Mouse (Mus musculus) hindbrain, postnatal 0 days (tissue): Measurements from ENCODE around the gene Rpl27. TPM values are rescaled to one million over a fixed set of nuclear protein-coding genes. Genes with fewer than 3 reads are reported as not detected.
"Not testable (repeated sequence)": the region's sequence is repeated elsewhere in the genome, so short reads cannot be mapped to it uniquely, and the experiment has no call there.

Experiments
- ATAC-seq: fragments of 200-750 bp; cut with Nextera tagmentation; 2 replicates; pipeline ENCODE4 v1.8.0; 2017; ENCODE audit warnings: mild to moderate bottlenecking, moderate TSS enrichment, moderate library complexity
- DNase-seq: peaks from one replicate; pipeline ENCODE4 v3.0.0-alpha.2; 2015; ENCODE audit warnings: low spot score
- H3K27ac ChIP-seq: fragments of 300-500 bp; sonication (generic); 2 replicates; pipeline ENCODE4 v1.5.1; 2014; ENCODE audit warnings: mild to moderate bottlenecking
- H3K27me3 ChIP-seq: fragments of 300-500 bp; sonication (generic); 2 replicates; pipeline ENCODE4 v1.6.1; 2014; ENCODE audit warnings: low read length, mixed read lengths; ENCODE audit not compliant: insufficient read depth
- H3K36me3 ChIP-seq: fragments of 300-500 bp; sonication (generic); 2 replicates; pipeline ENCODE4 v1.6.1; 2014; ENCODE audit warnings: low read length, mixed read lengths; ENCODE audit not compliant: insufficient read depth
- H3K4me1 ChIP-seq: fragments of 300-500 bp; sonication (generic); 2 replicates; pipeline ENCODE4 v1.6.1; 2014; ENCODE audit warnings: antibody characterized with exemption, low read length, mixed read lengths; ENCODE audit not compliant: insufficient read depth
- H3K4me2 ChIP-seq: fragments of 300-500 bp; sonication (generic); 2 replicates; pipeline ENCODE4 v1.6.1; 2014; ENCODE audit warnings: low read depth, mild to moderate bottlenecking, low read length, moderate library complexity, mixed read lengths
- H3K4me3 ChIP-seq: fragments of 300-500 bp; sonication (generic); 2 replicates; pipeline ENCODE4 v1.5.1; 2014; ENCODE audit warnings: low read length
- H3K9ac ChIP-seq: fragments of 300-500 bp; sonication (generic); replicated peaks from 2 replicates; pipeline ENCODE4 v1.6.1; 2014; ENCODE audit warnings: mild to moderate bottlenecking, low read length, moderate library complexity, mixed read lengths
- H3K9me3 ChIP-seq: fragments of 300-500 bp; sonication (generic); 2 replicates; pipeline ENCODE4 v1.6.1; 2016; ENCODE audit warnings: low read length, mixed read lengths
- CTCF ChIP-seq: IDR thresholded peaks from 2 replicates; pipeline ENCODE4 v1.5.1; 2016; ENCODE audit warnings: antibody characterized with exemption, control low read depth, low read depth
- WGBS: fragments of 180-500 bp; shearing (Covaris S2); extraction: QIAGEN DNeasy Blood & Tissue Kit; methylation state at CpG from one replicate; pipeline ENCODE4 v1.1.7; 2014; 5-methylcytosine and 5-hydroxymethylcytosine counted together
- polyA plus RNA-seq: library from polyadenylated mRNA; unstranded; fragments of >200 nt; fragmentation: Nextera tagmentation; extraction: Ambion mirVana; gene quantifications from 2 replicates; pipeline ENCODE4 v1.2.1, GENCODE M21; 2015
- total RNA-seq: library from RNA; depleted of rRNA; stranded (reverse); fragments of >200 nt; gene quantifications from 2 replicates; pipeline ENCODE4 v1.2.3, GENCODE M21; 2014

Gene Rpl27
- total and polyA plus RNA-seq, 2 experiments from 2014 or later, result 276 to 535 TPM

DNA sequence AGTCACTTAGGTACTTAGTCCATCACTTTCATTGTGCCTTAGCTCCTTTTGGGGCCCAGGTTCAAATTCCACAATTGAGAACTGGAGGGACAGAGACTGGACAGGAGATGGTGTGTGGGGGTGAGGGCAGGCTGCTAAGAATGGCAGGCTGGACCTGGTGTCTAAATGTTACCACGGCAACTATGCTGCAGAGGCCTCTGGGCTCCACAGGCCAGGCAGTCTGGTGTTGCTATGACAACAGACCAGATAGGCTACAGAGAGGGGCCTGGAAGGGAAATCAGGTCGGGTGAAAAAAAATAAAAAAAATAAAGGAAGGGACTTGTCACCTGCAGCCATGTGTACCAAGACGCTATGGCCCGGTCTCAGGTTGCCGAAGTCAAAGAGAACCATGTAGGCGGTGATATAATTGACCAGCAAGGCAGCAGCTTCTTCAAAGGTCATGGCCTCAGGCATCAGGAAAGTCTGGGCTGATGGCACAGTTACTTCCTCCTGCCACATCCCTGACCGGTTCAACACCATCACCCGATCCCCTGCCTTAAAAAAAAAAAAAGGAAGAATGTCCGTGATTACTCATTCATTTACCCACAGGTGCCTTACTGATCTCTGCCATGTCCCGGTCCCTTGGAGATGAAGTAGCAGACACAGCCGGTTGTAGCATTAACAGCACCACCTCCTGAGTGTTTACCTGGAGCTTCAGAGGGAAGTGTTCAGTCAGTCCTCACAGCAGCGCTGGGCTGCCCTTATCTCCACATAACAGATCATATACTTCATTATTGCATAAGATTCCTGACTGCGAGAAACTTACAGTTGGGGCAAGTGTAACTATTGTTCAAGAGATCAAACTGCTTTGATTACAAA is 20.7 kb downstream of the Rpl27 start:
- peaks cover 19% of the 10 kb centered on the region for H3K4me1 ChIP-seq
- peaks cover 38% of the 10 kb centered on the region for H3K36me3 ChIP-seq
- H3K9ac ChIP-seq, result no peak overlapping the region
- DNase-seq, result peak; percentile 73
- H3K27ac ChIP-seq, result peak overlapping the region; percentile 27; the same call in 1 of the 2 replicates
- H3K9me3 ChIP-seq, result no peaks in the 10 kb centered on the region
- peak overlapping the region; percentile 77 for H3K4me3 ChIP-seq
- no peak for TF ChIP-seq CTCF
- no peaks in the 10 kb centered on the region for H3K27me3 ChIP-seq
- H3K4me2 ChIP-seq, result peak overlapping the region; percentile 75
- ATAC-seq, result peak; percentile 50; the same call in 1 of the 2 replicates
- WGBS, result 20% methylated on average over 13 of the region's 13 CpGs

DNA sequence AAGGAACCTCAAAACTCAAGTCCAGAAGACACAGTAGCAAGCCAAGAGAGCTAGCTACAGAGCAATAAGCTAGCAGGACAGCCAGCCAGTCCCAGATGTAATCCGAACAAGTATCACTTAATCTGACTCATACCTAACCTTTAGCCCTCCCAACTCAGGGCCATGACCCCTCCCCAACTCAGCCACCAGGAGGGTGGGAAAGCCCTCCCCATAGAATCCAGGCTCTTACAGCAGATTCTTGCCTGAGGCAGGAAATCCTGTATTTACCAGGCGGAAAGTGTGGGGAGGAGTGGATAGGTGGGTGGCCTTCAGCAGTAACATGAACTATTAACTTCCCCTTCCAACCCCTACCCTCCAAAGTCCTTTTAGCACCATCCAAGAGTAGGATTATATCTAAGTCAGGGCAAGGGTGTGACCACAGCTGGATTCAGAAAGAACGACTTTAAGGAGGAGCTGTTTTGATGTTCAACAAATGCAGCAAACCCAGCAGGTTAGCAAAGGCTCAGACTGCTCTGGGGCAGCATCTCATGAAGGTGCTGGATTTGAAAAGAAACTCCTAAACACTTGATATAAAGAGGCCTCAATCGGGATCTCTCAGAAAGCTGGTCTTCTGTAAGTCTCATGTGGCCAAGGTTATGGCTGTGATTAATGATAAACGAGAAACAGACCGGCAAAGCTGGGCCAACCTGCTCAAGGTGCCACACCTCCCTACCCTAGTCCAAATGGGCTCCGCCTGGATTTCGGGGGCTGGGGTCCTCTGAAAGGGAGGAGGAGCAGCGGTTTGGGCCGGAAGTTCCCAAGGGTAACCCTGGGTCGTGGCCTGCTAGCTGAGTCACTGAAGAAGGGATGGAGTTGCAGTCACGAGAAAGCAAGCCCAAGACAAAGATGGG is 22.4 kb downstream of the Rpl27 start, which contains the start of gene Rnd2:
Rnd2 (plus strand) TSS at position 789 of the 890 bp plus-strand sequence.
- H3K9ac ChIP-seq, result peak within 1 kb of the TSS; percentile 74

DNA sequence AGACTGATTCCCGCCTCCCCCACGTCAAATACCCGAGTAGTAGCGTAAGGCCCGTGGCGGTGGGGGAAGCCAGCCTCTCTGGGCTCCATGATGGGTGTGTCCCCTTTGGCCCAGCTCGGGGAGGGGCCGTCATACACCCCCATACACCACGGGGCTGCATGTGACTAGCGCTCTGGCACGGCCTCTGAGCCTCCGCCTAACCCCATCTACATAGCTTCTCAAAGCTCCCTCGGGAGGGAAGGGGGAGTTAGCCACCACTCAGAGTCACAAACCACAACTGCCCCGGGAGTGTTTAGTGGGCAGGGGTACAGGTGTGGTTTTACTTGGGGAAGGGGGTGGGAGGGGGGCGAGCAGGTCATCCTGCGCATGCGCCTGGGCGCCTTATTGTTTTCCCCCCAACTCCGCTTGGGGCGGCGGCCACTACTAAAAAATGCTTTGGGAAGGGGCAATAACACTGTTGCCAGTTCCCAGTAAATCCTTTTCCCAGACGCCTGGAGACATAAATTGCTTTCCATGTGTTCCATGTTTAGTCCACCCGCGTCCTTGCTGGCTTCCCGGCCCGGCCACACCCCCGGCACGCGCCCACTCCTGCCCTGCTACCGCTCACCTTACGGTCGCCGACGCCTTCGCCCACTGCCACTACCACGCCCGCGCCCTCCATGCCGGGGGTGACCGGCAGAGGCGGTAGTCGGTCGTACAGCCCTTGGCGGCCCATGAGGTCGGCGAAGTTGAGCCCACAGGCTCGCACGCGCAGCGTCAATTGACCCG is 23.2 kb downstream of the Rpl27 start:
- Histone ChIP-seq H3K4me1 (peaks cover 24% of the 10 kb centered on the region), H3K36me3 (peaks cover 13% of the 10 kb centered on the region), H3K9ac (peak overlapping the region; percentile 74), H3K27ac (peak overlapping the region; percentile 86), H3K9me3 (no peaks in the 10 kb centered on the region), H3K4me2 (peak overlapping the region; percentile 75), H3K4me3 (peak overlapping the region; percentile 77), H3K27me3 (no peaks in the 10 kb centered on the region)
- ATAC-seq, result peak; percentile 59
- DNase-seq, result peak; percentile 78
- under 1% methylated on average over 51 of the region's 51 CpGs for WGBS
- TF ChIP-seq CTCF, result peak; percentile 48

More for the DNA sequence above, 22.4 kb downstream of the Rpl27 start, which contains the start of gene Rnd2:
- Histone ChIP-seq H3K4me3 (peak within 1 kb of the TSS; percentile 77), H3K27me3 (no peaks in the 10 kb centered on the region), H3K36me3 (peaks cover 22% of the 10 kb centered on the region), H3K27ac (peak within 1 kb of the TSS; percentile 86), H3K9me3 (no peaks in the 10 kb centered on the region), H3K4me2 (peak within 1 kb of the TSS; percentile 75), H3K4me1 (peaks cover 24% of the 10 kb centered on the region)
- ATAC-seq (no peak; the same call in 1 of the 2 replicates), DNase-seq (no peak)
- 10% methylated on average over 12 of the region's 12 CpGs for WGBS
- TF ChIP-seq CTCF, result no peak

DNA sequence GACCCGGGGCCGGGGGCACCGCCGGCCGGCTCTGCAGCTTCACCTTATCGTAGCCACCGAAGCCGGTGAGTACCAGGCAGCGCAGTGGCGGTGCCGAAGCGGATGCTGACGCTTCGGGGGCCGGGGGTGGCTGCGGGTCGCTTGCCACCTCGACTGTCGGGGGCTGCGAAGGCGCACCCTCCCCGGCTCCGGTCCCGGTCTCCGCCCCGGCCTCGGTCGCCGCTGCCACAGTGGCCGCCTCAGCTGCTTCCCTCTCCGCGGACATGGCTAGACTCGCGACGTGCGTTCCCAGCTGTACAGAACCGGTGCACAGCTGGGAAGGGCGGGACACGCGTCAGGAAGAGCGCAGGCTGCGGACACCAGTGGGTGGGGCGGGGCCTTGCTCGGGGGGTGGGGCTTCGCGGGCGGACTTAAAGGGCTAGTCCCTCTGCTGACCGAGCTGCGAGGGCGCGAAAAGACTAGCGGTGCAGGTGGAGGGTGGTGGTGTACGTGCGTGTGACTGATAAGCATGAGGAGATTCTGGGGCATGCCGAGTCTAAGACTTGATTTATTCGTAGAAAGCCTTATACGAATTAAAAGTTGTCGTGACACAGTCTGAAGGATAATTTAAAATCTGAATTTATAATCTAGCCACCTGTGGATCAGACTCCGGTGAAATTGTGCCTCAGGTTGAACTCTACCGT is 23.9 kb downstream of the Rpl27 start, which contains the start of gene Vat1:
Vat1 (minus strand) TSS at position 362 of the 683 bp plus-strand sequence.
- Histone ChIP-seq H3K36me3 (peaks cover 11% of the 10 kb centered on the region; the same call in 1 of the 2 replicates), H3K27me3 (no peaks in the 10 kb centered on the region), H3K4me3 (peak within 1 kb of the TSS; percentile 78), H3K27ac (peak within 1 kb of the TSS; percentile 89), H3K9me3 (no peaks in the 10 kb centered on the region), H3K9ac (peak within 1 kb of the TSS; percentile 74), H3K4me1 (peaks cover 24% of the 10 kb centered on the region), H3K4me2 (peak within 1 kb of the TSS; percentile 75)
- TF ChIP-seq CTCF, result 0 out of 2 replicates have a peak, but pooled peaks have one; percentile 3
- DNase-seq, result peak; percentile 91
- peak; percentile 60 for ATAC-seq
- 3% methylated on average over 57 of the region's 60 CpGs for WGBS

DNA sequence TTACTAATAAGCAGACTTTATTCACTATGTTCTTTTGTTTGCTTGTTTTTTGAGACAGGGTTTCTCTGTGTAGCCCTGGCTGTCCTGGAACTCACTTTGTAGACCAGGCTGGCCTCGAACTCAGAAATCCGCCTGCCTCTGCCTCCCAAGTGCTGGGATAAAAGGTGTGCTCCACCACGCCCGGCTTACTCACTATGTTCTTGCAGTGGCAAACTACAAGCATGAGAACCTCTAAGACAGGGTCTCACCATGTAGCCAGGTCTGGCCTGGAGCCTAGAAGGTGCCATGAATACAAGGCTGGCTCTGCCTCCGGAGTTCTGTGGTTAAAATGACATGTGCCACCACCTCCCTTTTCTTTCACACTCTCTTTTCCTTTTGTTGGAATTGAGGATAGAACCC is 24.5 kb downstream of the Rpl27 start:
- H3K4me3 ChIP-seq, result peak overlapping the region; percentile 77
- H3K9me3 ChIP-seq, ATAC-seq, H3K9ac ChIP-seq, DNase-seq, H3K27ac ChIP-seq, H3K27me3 ChIP-seq: not testable (repeated sequence)
- peak overlapping the region; percentile 75 for H3K4me2 ChIP-seq
- H3K36me3 ChIP-seq, result peaks cover 11% of the 10 kb centered on the region; the same call in 1 of the 2 replicates
- TF ChIP-seq CTCF, result 0 out of 2 replicates have a peak, but pooled peaks have one; percentile 0
- WGBS, result 51% methylated on average over 5 of the region's 5 CpGs
- peaks cover 24% of the 10 kb centered on the region for H3K4me1 ChIP-seq
